Mouse (Mus musculus) heart, postnatal 0 days (tissue): ENCODE measurements around the gene Serpinb9.

Experiments
- CTCF ChIP-seq: IDR thresholded peaks from 2 replicates; pipeline ENCODE4 v1.5.1; 2016; ENCODE audit warnings: antibody characterized with exemption, control low read depth, low read depth
- EP300 ChIP-seq: IDR thresholded peaks from 2 replicates; pipeline ENCODE4 v1.6.1; 2016; ENCODE audit warnings: antibody characterized with exemption, low read depth

- no peak for TF ChIP-seq CTCF
- no peak for TF ChIP-seq EP300
These were observed 9.3 kb downstream of the Serpinb9 start for GRCm38 (mm10) chr13:33012395-33012794.
